Mouse (Mus musculus): Measurements from ENCODE around the gene Camk1. TPM values are rescaled to one million over a fixed set of nuclear protein-coding genes. Genes with fewer than 3 reads are reported as not detected.

Camk1 gene
- total and polyA plus RNA-seq, 2 experiments from 2014 or later, result 102 to 132 TPM

DNA sequence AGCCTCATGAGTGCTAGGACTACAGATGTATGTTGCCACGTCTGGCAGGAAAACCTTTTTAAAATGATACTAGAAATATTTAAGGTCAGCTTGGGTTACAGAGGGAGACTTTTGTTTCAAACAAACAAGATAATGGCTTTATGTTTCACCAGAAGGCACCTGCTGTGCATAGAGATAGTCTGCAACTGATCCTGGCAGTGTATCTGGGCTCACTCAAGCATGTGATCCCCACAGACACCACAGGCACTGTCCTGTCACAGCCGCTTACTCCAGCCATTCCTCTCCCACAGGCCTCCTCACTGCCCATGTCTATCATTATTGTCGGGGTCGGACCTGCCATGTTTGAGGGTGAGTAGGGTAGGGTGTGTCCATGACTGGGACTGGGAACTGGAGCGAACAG lies 42.4 kb downstream of the Camk1 start:
- no peak overlapping the region for H3K4me2 ChIP-seq (ENCODE audit: low read depth, low read length, poor library complexity, severe bottlenecking)
- WGBS, result 79% methylated on average over 5 of the region's 5 CpGs

GRCm38 (mm10) chr6:113296639-113297038 lies 47.1 kb downstream of the Camk1 start:
- Histone ChIP-seq H3K9ac (replicated peaks; ENCODE audit: low read length, poor library complexity, severe bottlenecking) (no peak overlapping the region), H3K4me1 (ENCODE audit: insufficient read depth, low read length) (no peaks in the 10 kb centered on the region), H3K9me3 (ENCODE audit: low read length) (no peaks in the 10 kb centered on the region), H3K27ac (ENCODE audit: low read depth, low read length) (no peak overlapping the region), H3K36me3 (ENCODE audit: insufficient read depth, low read length) (no peaks in the 10 kb centered on the region), H3K4me2 (ENCODE audit: low read depth, low read length, poor library complexity, severe bottlenecking) (no peak overlapping the region), H3K27me3 (ENCODE audit: insufficient read depth, low read length) (no peaks in the 10 kb centered on the region), H3K4me3 (ENCODE audit: low read depth, low read length) (no peak overlapping the region)
- DNase-seq (ENCODE audit: low spot score) (no peak), ATAC-seq (ENCODE audit: low FRiP score) (no peak)
- no peak for TF ChIP-seq CTCF (IDR thresholded peaks at IDR 0.05)
- WGBS, result 70% methylated on average over 4 of the region's 4 CpGs

More for the DNA sequence above, 42.4 kb downstream of the Camk1 start:
- Histone ChIP-seq H3K27ac (ENCODE audit: low read depth, low read length) (no peak overlapping the region), H3K27me3 (ENCODE audit: insufficient read depth, low read length) (no peaks in the 10 kb centered on the region), H3K9me3 (ENCODE audit: low read length) (no peaks in the 10 kb centered on the region), H3K4me3 (ENCODE audit: low read depth, low read length) (no peak overlapping the region), H3K9ac (replicated peaks; ENCODE audit: low read length, poor library complexity, severe bottlenecking) (no peak overlapping the region), H3K36me3 (ENCODE audit: insufficient read depth, low read length) (no peaks in the 10 kb centered on the region), H3K4me1 (ENCODE audit: insufficient read depth, low read length) (no peaks in the 10 kb centered on the region)
- no peak for TF ChIP-seq CTCF (IDR thresholded peaks at IDR 0.05)
- DNase-seq (ENCODE audit: low spot score), result no peak
- ATAC-seq (ENCODE audit: low FRiP score), result no peak

DNA sequence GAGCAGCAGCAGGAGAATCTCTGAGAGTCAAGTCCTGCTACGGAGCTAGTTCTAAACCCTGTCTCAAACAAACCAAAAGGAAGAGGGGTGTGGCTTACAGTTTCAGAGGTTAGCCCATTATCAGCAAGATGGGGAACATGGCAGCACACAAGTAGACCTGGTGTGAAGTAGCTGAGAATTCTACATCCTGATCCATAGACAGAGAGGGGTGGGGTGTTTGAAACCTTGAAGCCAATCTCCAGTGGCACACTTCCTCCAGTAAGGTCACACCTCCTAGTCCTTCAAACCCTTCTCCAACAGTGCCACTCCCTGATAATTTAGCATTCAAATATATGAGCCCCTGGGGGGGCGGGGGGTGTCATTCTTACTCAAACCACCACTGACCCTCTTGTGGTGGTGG lies 47.7 kb downstream of the Camk1 start:
- Histone ChIP-seq H3K4me2 (ENCODE audit: low read depth, low read length, poor library complexity, severe bottlenecking) (no peak overlapping the region), H3K9me3 (ENCODE audit: low read length) (no peaks in the 10 kb centered on the region), H3K27ac (ENCODE audit: low read depth, low read length) (no peak overlapping the region), H3K4me1 (ENCODE audit: insufficient read depth, low read length) (no peaks in the 10 kb centered on the region), H3K4me3 (ENCODE audit: low read depth, low read length) (no peak overlapping the region), H3K27me3 (ENCODE audit: insufficient read depth, low read length) (no peaks in the 10 kb centered on the region), H3K36me3 (ENCODE audit: insufficient read depth, low read length) (no peaks in the 10 kb centered on the region), H3K9ac (replicated peaks; ENCODE audit: low read length, poor library complexity, severe bottlenecking) (no peak overlapping the region)
- DNase-seq (ENCODE audit: low spot score), result no peak
- WGBS, result 79% methylated on average over 2 of the region's 2 CpGs
- no peak for TF ChIP-seq CTCF (IDR thresholded peaks at IDR 0.05)
- ATAC-seq (ENCODE audit: low FRiP score), result no peak

DNA sequence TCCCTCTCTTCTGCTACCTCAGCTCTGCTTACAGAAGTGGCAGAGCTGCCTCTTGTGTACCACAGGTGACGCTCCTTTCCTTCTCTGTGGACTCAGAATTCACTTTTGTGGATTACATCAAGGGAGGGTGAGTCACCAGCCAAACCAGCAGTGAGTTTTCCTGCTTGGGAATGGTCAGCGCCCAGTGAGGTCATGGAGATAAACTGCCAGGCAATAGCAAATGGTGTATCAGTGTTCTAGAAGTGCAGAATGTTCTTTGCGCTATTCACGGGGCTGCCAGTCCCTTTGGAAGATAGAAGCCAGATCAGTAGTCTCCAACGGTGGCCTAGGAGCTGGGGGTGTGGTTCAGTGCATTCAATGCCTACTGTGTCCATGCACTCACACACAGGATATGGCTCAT lies 50.8 kb downstream of the Camk1 start:
- H3K27ac ChIP-seq (ENCODE audit: low read depth, low read length), result no peak overlapping the region
- 78% methylated on average over 5 of the region's 5 CpGs for WGBS
- H3K9ac ChIP-seq (replicated peaks; ENCODE audit: low read length, poor library complexity, severe bottlenecking), result no peak overlapping the region
- no peak for TF ChIP-seq CTCF (IDR thresholded peaks at IDR 0.05)
- no peaks in the 10 kb centered on the region for H3K4me1 ChIP-seq (ENCODE audit: insufficient read depth, low read length)
- H3K4me3 ChIP-seq (ENCODE audit: low read depth, low read length), result no peak overlapping the region
- no peaks in the 10 kb centered on the region for H3K27me3 ChIP-seq (ENCODE audit: insufficient read depth, low read length)
- no peaks in the 10 kb centered on the region for H3K9me3 ChIP-seq (ENCODE audit: low read length)
- no peak for DNase-seq (ENCODE audit: low spot score)
- no peak overlapping the region for H3K4me2 ChIP-seq (ENCODE audit: low read depth, low read length, poor library complexity, severe bottlenecking)
- H3K36me3 ChIP-seq (ENCODE audit: insufficient read depth, low read length), result no peaks in the 10 kb centered on the region
- no peak for ATAC-seq (ENCODE audit: low FRiP score)

- no peak overlapping the region for H3K4me3 ChIP-seq (ENCODE audit: low read depth, low read length)
- no peak overlapping the region for H3K27ac ChIP-seq (ENCODE audit: low read depth, low read length)
- H3K9ac ChIP-seq (replicated peaks; ENCODE audit: low read length, poor library complexity, severe bottlenecking), result no peak overlapping the region
- ATAC-seq (ENCODE audit: low FRiP score) (no peak), DNase-seq (ENCODE audit: low spot score) (no peak)
- no peaks in the 10 kb centered on the region for H3K9me3 ChIP-seq (ENCODE audit: low read length)
- no peaks in the 10 kb centered on the region for H3K4me1 ChIP-seq (ENCODE audit: insufficient read depth, low read length)
- H3K4me2 ChIP-seq (ENCODE audit: low read depth, low read length, poor library complexity, severe bottlenecking), result no peak overlapping the region
- H3K27me3 ChIP-seq (ENCODE audit: insufficient read depth, low read length), result no peaks in the 10 kb centered on the region
- 69% methylated on average over 6 of the region's 6 CpGs for WGBS
- no peaks in the 10 kb centered on the region for H3K36me3 ChIP-seq (ENCODE audit: insufficient read depth, low read length)
- TF ChIP-seq CTCF (IDR thresholded peaks at IDR 0.05), result no peak
Observed at GRCm38 (mm10) chr6:113290346-113290745, 53.4 kb downstream of the Camk1 start.

GRCm38 (mm10) chr6:113289346-113289745 lies 54.4 kb downstream of the Camk1 start:
- Histone ChIP-seq H3K9ac (replicated peaks; ENCODE audit: low read length, poor library complexity, severe bottlenecking) (no peak overlapping the region), H3K4me1 (ENCODE audit: insufficient read depth, low read length) (no peaks in the 10 kb centered on the region), H3K27ac (ENCODE audit: low read depth, low read length) (no peak overlapping the region), H3K4me2 (ENCODE audit: low read depth, low read length, poor library complexity, severe bottlenecking) (no peak overlapping the region), H3K36me3 (ENCODE audit: insufficient read depth, low read length) (no peaks in the 10 kb centered on the region), H3K27me3 (ENCODE audit: insufficient read depth, low read length) (no peaks in the 10 kb centered on the region), H3K4me3 (ENCODE audit: low read depth, low read length) (no peak overlapping the region), H3K9me3 (ENCODE audit: low read length) (no peaks in the 10 kb centered on the region)
- DNase-seq (ENCODE audit: low spot score), result no peak
- TF ChIP-seq CTCF (IDR thresholded peaks at IDR 0.05), result no peak
- no peak for ATAC-seq (ENCODE audit: low FRiP score)
- WGBS, result 94% methylated on average over 15 of the region's 15 CpGs
